Mouse (Mus musculus) liver, embryonic 14.5 days (tissue): ENCODE data around the gene Sema5a. TPM values are rescaled to one million over a fixed set of nuclear protein-coding genes. Genes with fewer than 3 reads are reported as not detected.

ENCODE experiments used
- ATAC-seq: fragments of 200-750 bp; cut with Nextera tagmentation; 2 replicates; pipeline ENCODE4 v1.8.0; 2017; ENCODE audit warnings: moderate number of reproducible peaks, mild to moderate bottlenecking, moderate library complexity; ENCODE audit not compliant: insufficient read depth
- DNase-seq, 3 experiments: peaks; one replicate each; pipeline ENCODE4 v3.0.0-alpha.2; 2012 to 2013; ENCODE audit warnings: low read depth in 3 of 3, low spot score in 3 of 3
- H3K27ac ChIP-seq: fragments of 300-500 bp; sonication (generic); 2 replicates; pipeline ENCODE4 v1.5.1; 2014; ENCODE audit warnings: moderate library complexity, mild to moderate bottlenecking, control low read depth, inconsistent platforms
- H3K27me3 ChIP-seq: fragments of 300-500 bp; sonication (generic); 2 replicates; pipeline ENCODE4 v1.6.1; 2014; ENCODE audit warnings: mild to moderate bottlenecking, low read length, moderate library complexity; ENCODE audit not compliant: control insufficient read depth, insufficient read depth
- H3K36me3 ChIP-seq: fragments of 300-500 bp; sonication (generic); replicated peaks from 2 replicates; pipeline ENCODE4 v1.6.1; 2014; ENCODE audit warnings: low read depth; ENCODE audit not compliant: control insufficient read depth, insufficient read depth
- H3K4me1 ChIP-seq, 2 experiments: fragments of 200-500 bp in 1 of 2; fragments of 300-500 bp in 1 of 2; sonication (generic) in 1 of 2; replicated peaks; 2 replicates each; pipeline ENCODE4 v1.6.1; 2012 to 2014; ENCODE audit warnings: antibody characterized with exemption in 1 of 2, inconsistent platforms in 1 of 2, low read length in 1 of 2; ENCODE audit not compliant: control insufficient read depth in 2 of 2, insufficient read depth in 2 of 2
- H3K4me2 ChIP-seq: fragments of 300-500 bp; sonication (generic); 2 replicates; pipeline ENCODE4 v1.6.1; 2014; ENCODE audit warnings: low read depth, mild to moderate bottlenecking, control low read depth, moderate library complexity
- H3K4me3 ChIP-seq, 2 experiments: fragments of 200-500 bp in 1 of 2; fragments of 300-500 bp in 1 of 2; sonication (generic) in 1 of 2; 2 replicates each; pipeline ENCODE4 v1.5.1; 2012 to 2014; ENCODE audit warnings: low read depth in 2 of 2, low read length in 2 of 2, mild to moderate bottlenecking in 2 of 2, control low read depth in 1 of 2, inconsistent platforms in 1 of 2, moderate library complexity in 1 of 2; ENCODE audit not compliant: insufficient read depth in 1 of 2
- H3K9ac ChIP-seq: fragments of 300-500 bp; sonication (generic); replicated peaks from 2 replicates; pipeline ENCODE4 v1.6.1; 2014; ENCODE audit warnings: mild to moderate bottlenecking, control low read depth, moderate library complexity
- H3K9me3 ChIP-seq: fragments of 300-500 bp; sonication (generic); 2 replicates; pipeline ENCODE4 v1.6.1; 2016; ENCODE audit warnings: low read length, mixed read lengths; ENCODE audit not compliant: control insufficient read depth
- CTCF ChIP-seq: IDR thresholded peaks from 2 replicates; pipeline ENCODE4 v1.5.1; 2016; ENCODE audit warnings: antibody characterized with exemption, low read depth, control low read depth
- EP300 ChIP-seq: IDR thresholded peaks from 2 replicates; pipeline ENCODE4 v1.6.1; 2016; ENCODE audit warnings: antibody characterized with exemption, low read depth
- whole genome bisulfite sequencing: fragments of 180-500 bp; shearing (Covaris S2); extraction: QIAGEN DNeasy Blood & Tissue Kit; methylation state at CpG from one replicate; pipeline ENCODE4 v1.1.7; 2014; ENCODE audit not compliant: insufficient replicate concordance; 5-methylcytosine and 5-hydroxymethylcytosine counted together
- polyA plus RNA-seq, 2 experiments: library from polyadenylated mRNA; depleted of rRNA in 1 of 2; stranded (reverse) in 1 of 2; unstranded in 1 of 2; fragments of >200 nt; fragmentation: Nextera tagmentation in 1 of 2; extraction: Ambion mirVana in 1 of 2; gene quantifications; 2 replicates each; pipeline versions ENCODE4 v1.2.1 to v1.2.3; 2012 to 2014

The Sema5a gene
- polyA plus RNA-seq, 2 experiments = 0.29 to 0.35 TPM

- H3K4me1 ChIP-seq = no peaks in the 10 kb centered on the region
- ATAC-seq (no peak), DNase-seq (no peak)
- no peak overlapping the region for H3K27ac ChIP-seq
- H3K9me3 ChIP-seq = no peaks in the 10 kb centered on the region
- no peak overlapping the region for H3K4me2 ChIP-seq
- no peak for TF ChIP-seq CTCF
- no peak for TF ChIP-seq EP300
- 65% methylated on average over 6 of the region's 6 CpGs for WGBS
- H3K9ac ChIP-seq = no peak overlapping the region
- no peak overlapping the region for H3K4me3 ChIP-seq
- H3K27me3 ChIP-seq = no peaks in the 10 kb centered on the region
- no peaks in the 10 kb centered on the region for H3K36me3 ChIP-seq
These were observed 51.9 kb downstream of the Sema5a start for GRCm38 (mm10) chr15:32296523-32296922.

GRCm38 (mm10) chr15:32297266-32297665, 52.7 kb downstream of the Sema5a start:
- Histone ChIP-seq H3K27ac (no peak overlapping the region), H3K9ac (no peak overlapping the region), H3K4me1 (no peaks in the 10 kb centered on the region), H3K27me3 (no peaks in the 10 kb centered on the region), H3K36me3 (no peaks in the 10 kb centered on the region), H3K9me3 (no peaks in the 10 kb centered on the region), H3K4me3 (no peak overlapping the region), H3K4me2 (no peak overlapping the region)
- no peak for DNase-seq
- WGBS = 72% methylated on average over 5 of the region's 5 CpGs
- ATAC-seq = no peak
- TF ChIP-seq CTCF (no peak), EP300 (no peak)

- Histone ChIP-seq H3K27me3 (no peaks in the 10 kb centered on the region), H3K9ac (no peak overlapping the region), H3K27ac (no peak overlapping the region), H3K4me1 (no peaks in the 10 kb centered on the region), H3K36me3 (no peaks in the 10 kb centered on the region), H3K9me3 (no peaks in the 10 kb centered on the region), H3K4me3 (no peak overlapping the region), H3K4me2 (no peak overlapping the region)
- DNase-seq (no peak), ATAC-seq (no peak)
- 46% methylated on average over 6 of the region's 6 CpGs for WGBS
- TF ChIP-seq CTCF = no peak
- no peak for TF ChIP-seq EP300
These were observed 53.9 kb downstream of the Sema5a start for GRCm38 (mm10) chr15:32298525-32298924.

GRCm38 (mm10) chr15:32300991-32301390, 56.4 kb downstream of the Sema5a start:
- no peaks in the 10 kb centered on the region for H3K27me3 ChIP-seq
- H3K4me3 ChIP-seq = no peak overlapping the region
- H3K27ac ChIP-seq = no peak overlapping the region
- no peaks in the 10 kb centered on the region for H3K9me3 ChIP-seq
- no peak overlapping the region for H3K9ac ChIP-seq
- ATAC-seq = no peak
- no peaks in the 10 kb centered on the region for H3K4me1 ChIP-seq
- no peak for DNase-seq
- H3K4me2 ChIP-seq = no peak overlapping the region
- TF ChIP-seq CTCF (no peak), EP300 (no peak)
- H3K36me3 ChIP-seq = no peaks in the 10 kb centered on the region
- 61% methylated on average over 4 of the region's 4 CpGs for whole genome bisulfite sequencing

DNA sequence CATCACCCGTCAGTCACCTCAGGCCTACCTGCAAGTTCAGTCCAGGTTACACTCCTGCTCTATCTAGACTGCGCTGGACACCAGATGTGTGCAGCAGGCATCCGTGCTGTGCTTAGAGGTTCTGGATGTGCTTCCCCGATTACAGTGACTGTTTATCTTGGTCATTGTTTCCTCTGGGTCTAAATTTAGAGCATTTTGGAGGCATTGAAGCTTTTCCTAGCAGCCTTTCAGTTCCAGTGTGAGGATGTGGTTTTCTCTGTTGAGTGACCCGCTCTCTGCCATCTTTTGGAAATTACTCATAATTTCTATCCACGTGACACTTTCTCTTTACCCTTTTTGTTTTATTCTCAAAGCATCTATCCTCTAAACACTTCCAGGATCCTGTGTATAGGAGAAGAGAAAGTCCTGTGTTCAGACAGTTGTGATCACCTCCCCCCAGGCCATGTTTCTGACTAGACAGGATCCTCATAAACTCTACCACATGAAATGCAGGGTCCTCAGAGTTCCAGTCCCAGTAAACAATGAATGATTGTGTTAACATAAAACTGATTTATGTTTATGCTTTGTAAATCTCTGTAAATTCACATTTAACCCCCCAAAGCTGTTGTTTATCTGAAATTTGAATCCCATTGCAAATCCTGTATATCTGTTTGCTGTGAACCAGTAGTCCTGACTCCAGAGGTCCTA, 62.1 kb downstream of the Sema5a start:
- no peak for TF ChIP-seq CTCF
- TF ChIP-seq EP300 = no peak
- DNase-seq (no peak), ATAC-seq (no peak)
- Histone ChIP-seq H3K4me1 (no peaks in the 10 kb centered on the region), H3K27me3 (no peaks in the 10 kb centered on the region), H3K9ac (no peak overlapping the region), H3K9me3 (no peaks in the 10 kb centered on the region), H3K4me3 (no peak overlapping the region), H3K27ac (no peak overlapping the region), H3K36me3 (no peaks in the 10 kb centered on the region), H3K4me2 (no peak overlapping the region)
- 18% methylated on average over 6 of the region's 6 CpGs for WGBS
